Mouse (Mus musculus) lung, adult 2 months (tissue): ENCODE results near the gene March11. TPM values are rescaled to one million over a fixed set of nuclear protein-coding genes. Genes with fewer than 3 reads are reported as not detected.

Experiments
- DNase-seq: peaks from one replicate; pipeline ENCODE4 v3.0.0; 2022
- H3K4me1 ChIP-seq: fragments of 200-500 bp; 2 replicates; pipeline ENCODE4 v1.6.1; 2011; ENCODE audit warnings: low read length; ENCODE audit not compliant: control insufficient read depth, insufficient read depth
- H3K4me3 ChIP-seq: fragments of 200-500 bp; replicated peaks from 2 replicates; pipeline ENCODE3; 2011; ENCODE audit warnings: low read depth, mild to moderate bottlenecking, control low read depth, low read length; ENCODE audit errors: extremely low read depth
- CTCF ChIP-seq: fragments of 200-500 bp; IDR thresholded peaks from 2 replicates; pipeline ENCODE4 v1.5.1; 2011; ENCODE audit warnings: mild to moderate bottlenecking, low read length, control low read depth; ENCODE audit not compliant: insufficient read depth
- POLR2A ChIP-seq: fragments of 200-500 bp; IDR thresholded peaks from 2 replicates; pipeline ENCODE4 v1.6.1; 2011; ENCODE audit warnings: low read depth, mild to moderate bottlenecking, control low read depth, low read length, borderline replicate concordance; ENCODE audit errors: extremely low read depth
- WGBS: fragments of 180-500 bp; shearing (Covaris S2); methylation state at CpG from one replicate; pipeline ENCODE4 v1.1.7; 2018; 5-methylcytosine and 5-hydroxymethylcytosine counted together
- polyA plus RNA-seq: library from polyadenylated mRNA; depleted of rRNA; stranded (reverse); fragments of >200 nt; gene quantifications from 2 replicates; pipeline ENCODE4 v1.2.3, GENCODE M21; 2012

March11 gene
- polyA plus RNA-seq, 1 experiment = 0.08 TPM

GRCm38 (mm10) chr15:26430565-26430964 is 121.7 kb downstream of the March11 start:
- no peaks in the 10 kb centered on the region for H3K4me1 ChIP-seq
- 74% methylated on average over 2 of the region's 2 CpGs for WGBS
- no peak overlapping the region for H3K4me3 ChIP-seq
- no peak for DNase-seq
- TF ChIP-seq POLR2A (no peak), CTCF (no peak)

DNA sequence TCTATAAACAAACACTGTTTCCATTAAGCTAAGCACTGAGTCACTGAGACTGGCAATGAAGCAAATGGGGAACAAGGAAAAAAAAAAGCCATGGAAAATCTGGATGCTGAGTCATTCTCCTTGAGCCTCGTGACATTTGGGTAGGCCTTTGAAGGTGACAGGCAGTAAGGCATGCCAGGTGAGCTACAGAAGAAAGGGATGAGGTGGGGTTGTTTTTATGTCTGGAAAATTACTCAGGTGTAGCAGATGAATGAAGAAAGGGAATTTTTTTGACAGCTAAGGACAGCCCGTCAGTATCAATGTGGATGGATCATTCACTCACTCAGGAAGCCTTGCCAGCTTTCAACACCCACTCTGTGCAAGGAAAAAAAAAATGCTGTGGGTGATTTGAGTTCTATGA is 123.8 kb downstream of the March11 start:
- 55% methylated on average over 2 of the region's 2 CpGs for WGBS
- Histone ChIP-seq H3K4me3 (no peak overlapping the region), H3K4me1 (no peaks in the 10 kb centered on the region)
- TF ChIP-seq CTCF (no peak), POLR2A (no peak)
- no peak for DNase-seq

- TF ChIP-seq CTCF (no peak), POLR2A (no peak)
- H3K4me1 ChIP-seq = no peaks in the 10 kb centered on the region
- no peak overlapping the region for H3K4me3 ChIP-seq
- no peak for DNase-seq
- WGBS = 64% methylated on average over 7 of the region's 7 CpGs
These were observed 126.9 kb downstream of the March11 start for GRCm38 (mm10) chr15:26435725-26436124.

DNA sequence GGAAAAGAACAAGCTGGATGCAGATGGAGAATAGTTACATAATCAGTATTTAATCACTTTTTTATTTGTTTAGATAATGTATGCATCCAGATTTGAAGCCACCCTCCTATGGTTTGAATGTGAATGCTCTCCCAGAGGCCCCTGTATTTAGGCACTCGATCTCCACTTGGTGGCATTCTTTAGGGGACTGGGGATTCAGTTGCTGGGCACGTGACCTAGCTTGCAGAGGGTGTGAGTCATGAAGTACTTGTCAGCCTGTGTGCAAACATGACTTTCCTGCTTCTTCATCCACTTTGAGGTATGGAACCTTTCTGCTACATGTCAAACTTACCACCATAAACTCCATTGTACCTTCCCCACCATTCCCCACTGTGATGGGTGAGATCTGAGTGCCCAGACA is 128.3 kb downstream of the March11 start:
- 47% methylated on average over 2 of the region's 2 CpGs for WGBS
- no peaks in the 10 kb centered on the region for H3K4me1 ChIP-seq
- DNase-seq = no peak
- no peak overlapping the region for H3K4me3 ChIP-seq
- TF ChIP-seq CTCF (no peak), POLR2A (no peak)
